Mouse (Mus musculus): ENCODE measurements around the gene Zfp799. TPM values are rescaled to one million over a fixed set of nuclear protein-coding genes. Genes with fewer than 3 reads are reported as not detected.

Gene Zfp799
- polyA plus RNA-seq, 1 experiment from 2014 or later, result 15.9 TPM

- Histone ChIP-seq H3K27ac (no peak overlapping the region), H3K4me3 (replicated peaks) (no peak overlapping the region), H3K9me3 (replicated peaks) (no peaks in the 10 kb centered on the region), H3K9ac (no peak overlapping the region), H3K4me1 (peaks cover 24% of the 10 kb centered on the region), H3K36me3 (peaks cover 34% of the 10 kb centered on the region), H3K4me2 (no peak overlapping the region), H3K27me3 (no peaks in the 10 kb centered on the region)
- ATAC-seq (replicated peaks; ENCODE audit: low FRiP score), result no peak
- WGBS, result 79% methylated on average over 3 of the region's 3 CpGs
These were observed 44.4 kb downstream of the Zfp799 start for GRCm38 (mm10) chr17:32785656-32786055.

GRCm38 (mm10) chr17:32777564-32777963 lies 52.5 kb downstream of the Zfp799 start:
- H3K9me3 ChIP-seq (replicated peaks), result no peaks in the 10 kb centered on the region
- no peak overlapping the region for H3K9ac ChIP-seq
- H3K4me3 ChIP-seq (replicated peaks), result no peak overlapping the region
- 95% methylated on average over 3 of the region's 3 CpGs for WGBS
- no peak for ATAC-seq (replicated peaks; ENCODE audit: low FRiP score)
- H3K36me3 ChIP-seq, result peaks cover 73% of the 10 kb centered on the region
- no peaks in the 10 kb centered on the region for H3K4me1 ChIP-seq
- H3K27me3 ChIP-seq, result no peaks in the 10 kb centered on the region
- H3K4me2 ChIP-seq, result no peak overlapping the region
- no peak overlapping the region for H3K27ac ChIP-seq

- Histone ChIP-seq H3K4me3 (replicated peaks) (no peak overlapping the region), H3K27me3 (no peaks in the 10 kb centered on the region), H3K4me2 (no peak overlapping the region), H3K36me3 (peaks cover 96% of the 10 kb centered on the region), H3K9me3 (replicated peaks) (0 out of 2 replicates have a peak, but pooled peaks cover 8% of the 10 kb centered on the region), H3K9ac (no peak overlapping the region), H3K27ac (no peak overlapping the region), H3K4me1 (no peaks in the 10 kb centered on the region)
- 92% methylated on average over 1 of the region's 1 CpGs for WGBS
- no peak for ATAC-seq (replicated peaks; ENCODE audit: low FRiP score)
These were observed 58.8 kb downstream of the Zfp799 start for GRCm38 (mm10) chr17:32771213-32771612.

GRCm38 (mm10) chr17:32766422-32766821 lies 63.6 kb downstream of the Zfp799 start:
- 97% methylated on average over 2 of the region's 2 CpGs for WGBS
- no peak overlapping the region for H3K27ac ChIP-seq

More at GRCm38 (mm10) chr17:32766422-32766821, 63.6 kb downstream of the Zfp799 start:
- Histone ChIP-seq H3K4me3 (replicated peaks) (no peak overlapping the region), H3K27me3 (no peaks in the 10 kb centered on the region), H3K9ac (no peak overlapping the region), H3K36me3 (peaks cover 76% of the 10 kb centered on the region), H3K4me1 (no peaks in the 10 kb centered on the region), H3K9me3 (replicated peaks) (0 out of 2 replicates have a peak, but pooled peaks cover 12% of the 10 kb centered on the region), H3K4me2 (no peak overlapping the region)
- no peak for ATAC-seq (replicated peaks; ENCODE audit: low FRiP score)

Other genes starting within 250 kb of the Zfp799 start
- not detected in 2 replicates for gene Cyp4f37, start 209.0 kb downstream of the Zfp799 start, polyA plus RNA-seq (2015; fragmentation: Nextera tagmentation; extraction: Ambion mirVana)
- gene Cyp4f40, start 171.4 kb downstream of the Zfp799 start, polyA plus RNA-seq (2015; fragmentation: Nextera tagmentation; extraction: Ambion mirVana), result 0.12 TPM in 1 of 2 replicates, not detected in the other
- 0.16 TPM in 1 of 2 replicates, not detected in the other for gene Cyp4f15, start 144.6 kb downstream of the Zfp799 start, polyA plus RNA-seq (2015; fragmentation: Nextera tagmentation; extraction: Ambion mirVana)
- 31.2 and 33.4 TPM in 2 replicates for gene Zfp871, start 42.0 kb downstream of the Zfp799 start, polyA plus RNA-seq (2015; fragmentation: Nextera tagmentation; extraction: Ambion mirVana)
- gene Zfp811, start 20.3 kb downstream of the Zfp799 start, polyA plus RNA-seq (2015; fragmentation: Nextera tagmentation; extraction: Ambion mirVana), result 3.0 TPM in 2 replicates
- gene Zfp870, start 61.4 kb upstream of the Zfp799 start, polyA plus RNA-seq (2015; fragmentation: Nextera tagmentation; extraction: Ambion mirVana), result 7.7 and 8.0 TPM in 2 replicates
- gene Cyp4f14, start 87.1 kb upstream of the Zfp799 start, polyA plus RNA-seq (2015; fragmentation: Nextera tagmentation; extraction: Ambion mirVana), result not detected in 2 replicates
- 10.8 and 13.3 TPM in 2 replicates for gene Cyp4f13, start 117.1 kb upstream of the Zfp799 start, polyA plus RNA-seq (2015; fragmentation: Nextera tagmentation; extraction: Ambion mirVana)
- gene Zfp472, start 135.6 kb upstream of the Zfp799 start, polyA plus RNA-seq (2015; fragmentation: Nextera tagmentation; extraction: Ambion mirVana), result 9.9 and 12.1 TPM in 2 replicates
- 11.2 and 11.9 TPM in 2 replicates for gene Zfp952, start 162.9 kb upstream of the Zfp799 start, polyA plus RNA-seq (2015; fragmentation: Nextera tagmentation; extraction: Ambion mirVana)
- gene Zfp763, start 203.1 kb upstream of the Zfp799 start, polyA plus RNA-seq (2015; fragmentation: Nextera tagmentation; extraction: Ambion mirVana), result 13.9 and 14.9 TPM in 2 replicates
- not detected in 2 replicates for gene 4921501E09Rik, start 237.8 kb upstream of the Zfp799 start, polyA plus RNA-seq (2015; fragmentation: Nextera tagmentation; extraction: Ambion mirVana)

Measured in kidney, embryonic 15.5 days (tissue).